Mouse (Mus musculus) yolk sac, embryonic 10.5 days (tissue): ENCODE measurements around the gene Oosp1.

Experiments used
- DNase-seq: peaks from one replicate; pipeline ENCODE4 v3.0.0-alpha.2; 2017; ENCODE audit warnings: low spot score

Oosp1 gene

DNA sequence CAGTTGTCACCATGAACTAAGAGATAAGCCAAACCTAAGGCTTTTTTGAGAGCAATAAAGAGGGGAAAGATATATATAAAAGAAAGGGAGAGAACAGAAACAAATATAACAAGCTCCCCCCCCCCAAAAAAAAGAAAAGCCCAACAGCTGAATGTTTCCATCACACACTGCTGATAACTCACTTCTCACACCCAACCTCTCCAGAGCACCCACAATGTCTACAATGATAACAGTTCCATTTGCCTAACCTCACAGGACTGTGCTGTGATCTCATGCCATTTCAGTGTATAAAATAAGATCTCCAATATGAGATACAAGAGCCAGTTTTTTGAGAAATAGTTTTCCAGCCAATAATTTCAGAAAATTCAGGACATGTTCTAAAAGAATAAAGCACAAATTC, 73.0 kb downstream of the Oosp1 start:
- no peak for DNase-seq
